Mouse (Mus musculus) mouse embryonic stem cell (cell line): ENCODE measurements around the gene Sbk2.
"Not testable (repeated sequence)": the region's sequence is repeated elsewhere in the genome, so short reads cannot be mapped to it uniquely, and the experiment has no call there.

Experiments used
- in situ Hi-C, 2 experiments: fragments of 300-500 bp; cut with MboI; formaldehyde crosslinking; loops; 1 replicate in 1 of 2; 3 replicates in 1 of 2; pipeline ENCODE4 v1.14.3; 2019 to 2020; ENCODE audit warnings: low sequenced_read_pairs in 2 of 2, low pct_unique_long_range_greater_than_20kb in 1 of 2, mixed read lengths in 1 of 2; ENCODE audit not compliant: unreplicated experiment in 1 of 2

The Sbk2 gene

DNA sequence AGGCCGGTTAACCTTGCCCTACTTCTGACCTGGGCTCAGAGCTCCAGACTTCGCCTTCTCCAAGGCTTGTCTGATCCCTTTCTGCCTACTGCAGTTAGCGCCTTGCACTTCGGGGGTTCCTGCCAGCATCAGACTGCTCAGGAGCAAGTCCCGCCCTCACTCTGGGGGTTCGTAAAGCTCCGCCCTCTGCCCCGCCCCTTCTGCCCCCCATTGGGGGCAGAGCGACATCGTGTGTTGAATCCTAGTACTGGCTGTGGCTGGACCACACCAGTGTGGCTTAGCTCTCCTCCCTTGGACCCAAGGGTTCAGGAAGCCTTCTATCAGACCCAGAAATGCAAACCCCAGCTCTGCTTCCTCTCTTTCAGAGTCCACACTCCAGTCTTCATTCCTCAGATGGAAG lies at the start of gene Sbk2:
Gene Sbk2 (minus strand): TSS at position 135 of the 400 bp plus-strand sequence.
- in situ Hi-C loops: no loop called here

DNA sequence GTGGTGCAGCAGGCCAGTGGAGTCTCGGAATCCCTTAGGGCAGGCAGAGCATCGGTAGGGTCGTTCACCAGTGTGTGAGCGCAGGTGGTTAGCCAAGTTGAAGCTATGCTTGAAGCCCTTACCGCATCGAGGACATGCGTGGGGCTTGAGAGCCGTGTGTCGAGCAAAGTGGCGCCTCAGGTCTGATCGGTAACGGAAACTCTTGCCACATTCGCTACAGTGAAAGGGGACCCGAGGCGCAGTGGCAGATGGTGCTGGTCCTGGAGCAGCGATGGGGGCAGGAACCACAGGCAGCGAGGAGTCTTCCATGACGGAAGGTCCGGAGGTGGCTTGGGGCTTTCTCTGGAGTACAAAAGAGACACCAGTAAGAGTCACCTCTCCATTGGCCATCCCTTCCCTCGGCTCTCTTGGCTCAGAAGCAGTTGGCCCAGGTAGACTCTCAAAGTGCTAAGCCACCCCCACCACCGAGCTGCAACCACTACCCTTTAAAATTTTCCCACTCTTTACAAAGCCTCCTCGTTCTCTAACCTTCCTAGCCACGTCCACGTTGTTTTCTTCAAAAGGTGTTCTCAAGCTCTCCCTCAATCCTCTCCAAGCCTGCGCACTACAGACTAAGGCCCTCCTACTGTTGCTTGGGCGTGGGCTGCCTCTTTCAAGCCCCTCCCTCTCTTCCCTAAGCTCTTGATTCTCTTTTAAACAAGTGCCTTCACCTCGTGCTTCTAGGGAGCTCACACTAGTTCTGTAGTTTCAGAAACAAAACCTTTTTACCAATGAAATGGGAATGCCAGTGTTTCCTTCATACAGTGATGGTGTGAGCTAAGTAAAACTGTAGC lies 48.7 kb upstream of the Sbk2 start:
- in situ Hi-C loops: no loop called here

DNA sequence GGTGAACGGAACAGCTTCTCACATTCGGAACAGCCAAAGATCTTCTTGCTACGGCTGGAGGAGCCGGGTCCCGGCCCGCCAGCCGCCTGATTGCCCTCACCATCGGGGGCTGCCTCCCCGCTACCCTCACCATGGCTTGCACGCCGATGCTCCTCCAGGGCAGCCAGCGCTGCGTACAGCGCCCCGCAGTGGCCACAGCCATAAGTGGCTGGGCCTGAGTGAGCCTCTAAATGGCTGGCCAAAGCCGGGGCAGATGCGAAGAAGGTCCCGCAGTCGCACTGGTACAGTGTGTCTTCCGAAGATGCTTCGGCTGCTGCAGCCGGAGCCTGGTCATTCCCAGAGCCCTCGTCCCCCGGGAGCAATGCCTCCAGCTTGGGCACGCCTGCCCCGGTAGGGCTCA lies 44.0 kb upstream of the Sbk2 start:
- in situ Hi-C loops: no loop called here

DNA sequence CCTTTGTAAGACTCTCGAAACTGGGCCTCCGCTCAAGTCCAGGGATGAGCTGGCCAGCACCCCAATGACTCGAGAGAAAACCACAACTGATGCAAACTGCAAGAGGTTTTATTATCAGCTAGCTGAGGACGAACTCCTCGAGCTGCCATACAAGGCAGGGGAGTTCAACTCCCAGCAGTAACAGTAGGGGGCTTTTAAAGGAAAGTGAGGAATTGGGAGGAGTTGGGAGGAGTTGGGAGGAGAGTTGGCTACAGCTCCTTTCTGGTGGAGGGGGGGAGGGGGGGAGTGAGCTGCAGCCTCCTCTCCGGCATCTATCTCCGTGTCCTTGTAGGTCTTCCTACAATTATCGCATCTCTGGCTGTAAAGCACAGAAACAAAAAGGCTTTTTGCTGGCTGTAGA lies 38.7 kb upstream of the Sbk2 start:
- in situ Hi-C loops: not testable (repeated sequence)

DNA sequence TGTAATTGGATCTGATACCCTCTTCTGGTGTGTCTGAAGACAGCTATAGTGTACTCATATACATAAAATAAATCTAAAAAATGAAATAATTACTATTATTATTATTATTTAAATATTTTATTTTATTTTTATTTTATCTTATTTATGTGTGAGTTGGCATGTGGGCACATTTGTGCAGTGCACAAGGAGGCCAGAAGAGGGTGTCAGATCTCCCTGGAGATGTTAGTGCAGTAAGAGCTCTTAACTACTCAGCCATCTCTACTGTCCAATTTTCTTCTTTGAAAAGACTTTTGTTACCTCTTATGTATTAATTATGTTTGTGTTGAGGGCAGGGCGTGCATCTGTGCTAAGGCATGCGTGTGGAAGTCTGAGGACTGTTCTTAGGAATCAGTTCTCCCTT lies 35.7 kb upstream of the Sbk2 start:
- in situ Hi-C loops: no loop called here

DNA sequence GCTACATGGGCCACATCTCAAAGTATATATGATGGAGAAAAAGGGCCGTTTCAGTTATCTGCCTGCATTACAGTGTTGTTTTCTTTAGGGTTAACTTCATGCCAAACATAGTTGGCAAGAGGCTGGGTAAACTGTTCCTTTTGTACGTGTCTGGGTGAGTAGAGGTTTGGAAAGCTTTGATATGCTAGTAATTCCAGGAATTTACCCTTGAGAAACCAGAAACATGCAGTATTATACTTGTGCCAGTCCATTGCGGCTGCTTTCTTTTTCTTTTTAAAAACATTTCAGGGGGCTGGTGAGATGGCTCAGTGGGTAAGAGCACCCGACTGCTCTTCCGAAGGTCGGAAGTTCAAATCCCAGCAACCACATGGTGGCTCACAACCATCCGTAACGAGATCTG lies 32.7 kb upstream of the Sbk2 start:
- in situ Hi-C loops: no loop called here

DNA sequence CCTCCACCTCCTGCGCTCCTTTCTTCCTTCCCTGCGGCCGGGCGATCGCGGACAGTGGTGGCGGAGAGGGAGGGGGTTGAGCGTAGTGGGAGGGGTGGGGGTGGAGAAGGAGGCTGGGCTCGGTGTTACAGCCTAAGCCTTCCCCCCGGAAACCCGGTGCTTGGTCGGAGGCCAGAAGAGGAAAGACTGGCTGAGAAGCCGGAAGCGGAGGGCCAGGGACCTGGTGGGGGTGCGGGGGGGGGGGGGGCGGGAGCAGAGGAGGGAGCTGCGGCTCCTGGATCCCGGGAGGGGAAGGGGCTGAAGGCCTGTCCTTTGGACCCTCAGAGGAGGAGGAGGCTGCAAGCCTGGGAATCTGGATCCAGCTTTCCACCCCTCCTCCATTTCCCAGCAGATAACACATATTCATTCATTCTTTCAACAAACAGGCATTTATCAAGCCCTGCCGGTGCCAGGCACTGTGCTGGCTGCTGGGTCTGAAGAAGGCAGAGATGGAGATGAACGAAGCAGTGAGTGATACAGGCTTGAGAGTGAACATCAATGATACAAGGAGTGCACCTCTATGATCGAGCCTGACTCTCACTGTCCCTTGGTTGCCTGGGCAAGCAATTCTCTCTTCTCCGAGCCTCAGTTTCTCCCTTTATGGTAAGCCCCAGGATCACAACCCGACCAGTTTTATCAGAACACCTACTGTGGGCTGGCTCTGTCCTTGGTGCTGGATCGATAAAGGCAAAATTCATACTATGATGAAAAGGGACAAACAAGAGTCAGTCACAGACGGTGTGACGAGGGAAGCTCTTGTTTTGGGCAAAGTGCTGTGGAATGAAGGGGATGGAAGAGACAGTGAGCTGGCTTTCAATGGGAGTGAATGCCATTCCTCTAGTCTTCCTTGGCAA lies 32.0 kb upstream of the Sbk2 start, which contains the start of gene Zfp579:
Gene Zfp579 (minus strand): TSS at position 156 of the 893 bp plus-strand sequence.
- in situ Hi-C loops: no loop called here

DNA sequence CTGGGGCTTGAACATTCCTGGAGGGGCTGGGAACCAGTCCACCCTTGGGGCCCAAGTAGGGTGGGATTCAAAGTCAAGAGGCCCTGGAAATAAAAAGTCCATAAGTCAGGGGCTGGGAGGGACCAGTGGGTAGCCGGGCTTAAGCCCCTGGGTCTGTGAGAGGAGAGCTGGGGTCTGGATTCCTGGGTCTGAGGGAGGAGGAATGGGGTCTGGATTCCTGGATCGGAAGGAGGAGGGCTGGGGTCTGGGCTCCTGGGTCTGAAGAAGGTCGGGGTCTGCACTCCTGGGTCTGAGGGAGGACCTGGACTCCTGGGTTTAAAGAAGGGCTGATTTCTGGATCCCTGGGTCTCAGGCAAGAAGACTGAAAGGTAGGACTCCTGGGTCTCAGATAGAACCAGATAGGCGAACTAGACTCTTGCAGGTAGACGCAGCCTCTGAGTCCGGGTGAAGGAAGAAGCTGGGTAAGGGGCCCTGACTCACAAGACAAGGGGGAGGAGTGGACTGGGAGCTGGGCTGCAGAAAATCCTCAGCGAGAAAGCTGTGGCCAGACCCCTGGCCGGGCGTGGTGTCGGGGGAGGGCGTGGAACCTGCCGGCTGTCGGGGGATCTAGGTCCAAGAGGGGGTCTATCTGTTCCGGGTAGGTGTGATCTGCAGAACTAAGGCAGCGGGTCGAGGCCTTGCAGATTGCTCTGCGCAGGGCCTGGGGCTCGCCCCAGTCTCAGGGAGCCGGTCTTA lies 31.2 kb upstream of the Sbk2 start:
- in situ Hi-C loops: no loop called here

DNA sequence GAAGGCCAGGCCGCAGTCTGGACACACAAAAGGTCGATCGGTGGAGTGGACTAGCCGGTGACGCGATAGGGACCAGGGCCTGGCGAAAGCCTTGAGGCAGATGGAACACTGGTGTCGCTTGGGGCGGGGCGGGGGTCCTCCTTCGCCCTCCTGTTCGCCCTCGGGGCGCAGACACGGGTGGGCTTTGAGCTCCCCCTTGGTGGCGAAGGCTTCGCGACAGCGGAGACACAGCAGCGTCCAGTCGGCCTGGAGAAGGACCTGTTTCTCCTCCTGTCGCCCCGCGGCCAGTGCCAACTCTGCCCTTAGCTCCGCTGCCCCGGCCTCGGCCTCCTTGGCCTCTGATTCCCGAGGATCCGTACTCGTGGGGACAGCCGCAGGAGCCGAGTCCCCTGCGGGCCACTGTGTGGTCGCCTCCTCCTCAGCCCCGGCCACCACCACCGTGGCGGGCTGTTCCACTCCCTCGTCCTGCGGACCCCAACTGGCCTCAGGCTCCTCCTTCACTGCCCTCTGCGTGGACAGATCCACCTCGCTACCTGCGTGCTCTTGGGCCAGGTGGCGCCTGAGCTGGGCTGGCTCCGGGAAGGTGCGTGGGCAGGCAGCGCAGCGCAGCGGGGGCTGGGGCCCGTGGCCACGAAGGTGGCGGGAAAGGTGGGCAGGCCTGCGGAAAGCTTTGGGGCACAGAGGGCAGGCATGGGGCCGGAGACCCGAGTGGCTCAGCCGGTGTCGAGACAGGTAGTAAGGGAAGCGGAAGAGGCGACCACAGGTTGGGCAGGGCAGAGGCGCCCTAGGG lies 30.0 kb upstream of the Sbk2 start:
- in situ Hi-C loops: no loop called here

DNA sequence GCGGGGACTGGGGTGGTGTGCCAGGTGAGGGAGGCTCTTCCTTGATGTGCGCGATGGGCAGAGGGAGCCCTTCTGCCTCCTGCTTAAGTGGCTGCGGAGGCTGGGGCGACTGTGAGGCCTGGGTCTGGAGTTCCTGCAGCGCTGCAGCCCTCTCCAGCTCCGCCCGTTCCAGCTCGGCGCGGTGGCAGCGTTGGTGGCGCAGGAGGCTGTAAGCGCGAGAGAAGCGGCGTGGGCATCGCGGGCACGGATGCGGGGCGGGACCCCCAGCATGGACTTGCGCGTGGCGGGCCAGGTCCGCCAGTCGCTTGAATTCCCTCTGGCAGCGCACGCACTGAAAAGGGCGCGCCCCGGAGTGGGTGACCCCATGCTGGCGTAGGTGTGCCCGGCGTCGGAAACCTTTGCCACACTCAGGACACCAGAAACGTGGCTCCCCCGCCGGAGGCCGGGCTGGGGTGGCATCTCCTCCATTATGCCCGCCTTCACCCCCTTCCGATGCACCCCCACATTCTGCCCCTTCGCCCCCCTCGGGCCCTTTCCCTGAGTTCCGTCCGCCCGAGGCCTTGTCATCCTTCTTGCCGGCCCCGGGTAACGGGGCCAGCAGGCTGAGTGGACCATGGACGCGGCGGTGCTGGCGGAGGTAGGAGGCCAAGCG lies 29.3 kb upstream of the Sbk2 start:
- in situ Hi-C loops: no loop called here

DNA sequence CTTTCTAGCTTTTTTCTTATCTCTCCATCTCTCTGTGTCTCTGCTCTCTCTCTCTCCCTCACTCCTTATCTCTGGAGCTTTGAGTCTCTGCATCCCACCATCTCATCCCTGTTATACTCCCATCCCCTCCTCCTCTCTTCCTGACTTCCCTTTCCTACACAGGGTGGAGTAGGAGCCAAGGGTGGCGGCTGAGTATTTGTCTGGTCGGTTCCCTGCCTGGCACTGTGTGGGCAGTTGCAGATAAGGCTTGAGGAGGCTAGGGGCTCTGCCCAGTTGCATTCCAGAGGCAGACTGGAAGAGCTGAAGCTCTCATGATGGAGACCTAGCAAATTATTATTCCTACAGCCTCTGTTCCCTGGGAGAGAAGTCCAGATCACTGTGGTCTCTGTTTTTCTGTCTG lies 24.0 kb upstream of the Sbk2 start:
- in situ Hi-C loops: no loop called here

DNA sequence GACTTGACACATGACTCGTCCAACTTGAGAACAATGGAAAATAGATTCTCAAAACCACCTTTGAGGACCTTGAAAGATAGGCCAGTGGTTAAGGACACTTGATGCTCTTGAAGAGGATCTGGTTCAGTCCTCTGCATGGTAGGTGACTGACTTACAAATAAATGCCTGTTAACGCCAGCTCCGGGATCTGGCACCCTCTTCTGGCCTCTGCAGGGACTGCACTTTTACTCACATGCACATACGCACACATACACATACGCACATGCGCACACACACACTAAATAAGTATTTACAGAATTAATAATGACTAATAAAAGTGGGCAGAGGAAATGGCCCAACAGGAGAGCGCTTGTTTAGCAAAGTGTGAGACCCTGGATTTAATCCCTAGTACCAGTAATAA lies 12.6 kb upstream of the Sbk2 start:
- in situ Hi-C loops: loop anchor here in 1 of 2 experiments (5.0 kb wide), 1 partner anchor 35 kb away; no protein-coding TSS in a partner anchor

DNA sequence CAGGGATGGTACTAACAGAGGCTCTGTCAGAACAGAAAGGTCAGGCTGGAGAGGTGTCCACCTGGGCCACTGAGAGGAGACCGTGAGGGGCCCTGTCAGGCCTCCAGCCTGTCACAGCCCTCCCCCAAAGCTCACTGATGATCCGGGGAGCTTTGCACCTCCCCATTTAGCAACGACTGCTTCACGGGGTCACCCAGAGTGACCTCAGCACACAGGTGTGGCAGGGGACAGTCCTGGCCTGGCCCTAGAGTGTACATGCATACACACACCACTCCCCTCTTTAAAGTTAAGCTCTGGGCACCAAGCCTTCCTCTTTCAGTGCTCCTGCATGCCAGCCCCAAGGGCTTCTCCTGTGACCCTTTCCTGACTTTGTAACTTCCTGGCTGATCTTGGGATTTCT lies 11.2 kb upstream of the Sbk2 start:
- in situ Hi-C loops: loop anchor here in 1 of 2 experiments (5.0 kb wide), 1 partner anchor 33 kb away; no protein-coding TSS in a partner anchor

DNA sequence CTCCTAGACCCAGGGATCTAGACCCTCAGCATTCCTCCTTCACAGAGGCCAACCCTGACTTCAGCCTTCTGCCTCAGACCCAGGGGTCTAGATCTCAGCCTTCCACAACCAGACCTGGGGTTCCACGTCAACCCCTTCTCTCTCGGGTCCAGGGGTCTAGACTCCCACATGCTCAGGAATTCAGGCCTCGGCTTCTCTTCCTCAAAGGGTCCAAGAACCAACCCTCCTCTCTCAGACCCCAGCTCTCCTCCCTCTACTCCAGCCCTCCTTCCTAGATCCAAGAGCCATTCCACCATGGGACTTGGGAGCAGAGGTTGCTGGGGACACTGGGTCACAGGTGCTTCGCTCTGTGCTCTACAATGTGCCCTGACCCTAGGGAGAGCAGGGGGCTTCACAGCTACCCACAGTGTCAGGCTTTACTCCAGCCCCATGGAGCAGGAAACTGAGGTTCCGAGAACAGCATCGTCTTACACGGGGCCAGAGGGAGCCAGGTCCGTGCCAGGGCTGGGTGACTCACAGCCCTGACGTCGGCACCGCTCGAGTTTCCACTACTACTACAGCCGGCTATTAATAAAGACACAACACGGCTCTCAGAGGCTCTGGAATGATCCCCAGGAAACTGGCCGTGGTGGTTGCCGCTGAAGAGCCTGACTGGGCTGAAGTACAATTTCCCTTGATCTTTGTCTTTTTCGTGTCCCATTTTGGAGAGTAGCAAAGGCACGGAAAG lies 8.3 kb upstream of the Sbk2 start:
- in situ Hi-C loops: no loop called here

DNA sequence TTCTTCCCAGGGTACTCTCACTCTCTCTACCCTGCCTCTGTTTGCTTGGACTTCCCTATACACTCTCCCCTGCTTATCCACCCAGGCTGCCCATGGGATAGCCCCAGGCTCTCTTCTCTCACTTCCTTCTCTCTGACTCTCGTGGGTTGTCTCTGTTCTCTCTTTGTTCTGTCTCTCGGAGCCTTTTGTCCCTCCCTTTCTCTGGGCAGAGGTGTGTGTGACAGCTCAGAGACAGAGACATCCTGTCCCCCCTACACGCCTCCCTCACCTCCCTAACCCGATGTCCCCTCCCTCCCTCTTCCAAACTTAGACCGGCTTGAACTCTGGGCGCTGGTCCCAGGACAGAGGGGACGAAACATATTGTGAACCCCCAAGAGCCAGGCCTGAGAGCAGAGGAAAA lies 7.5 kb upstream of the Sbk2 start:
- in situ Hi-C loops: no loop called here

DNA sequence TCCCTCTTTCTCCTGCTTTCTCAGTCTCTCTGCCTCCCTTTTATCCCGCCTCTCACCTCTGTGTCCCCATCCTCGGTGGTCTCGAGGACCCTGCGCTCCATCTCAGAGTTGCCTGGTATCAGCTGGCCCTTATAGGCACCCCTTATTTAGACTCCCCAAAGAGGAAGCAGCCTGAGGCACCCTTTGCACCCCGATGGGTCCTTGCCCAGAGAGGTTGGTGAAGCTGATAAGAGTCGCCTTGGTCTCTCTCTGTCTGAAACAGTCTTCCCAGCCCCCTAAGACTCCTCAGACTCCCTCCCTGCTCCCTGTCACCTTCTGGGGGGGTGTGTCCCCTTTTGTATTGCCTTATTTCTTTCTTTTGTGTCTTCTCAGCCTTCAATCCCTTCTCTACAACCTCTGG lies 6.9 kb upstream of the Sbk2 start, which contains the start of gene Sbk3:
Gene Sbk3 (minus strand): TSS at position 101 of the 400 bp plus-strand sequence.
- in situ Hi-C loops: no loop called here

DNA sequence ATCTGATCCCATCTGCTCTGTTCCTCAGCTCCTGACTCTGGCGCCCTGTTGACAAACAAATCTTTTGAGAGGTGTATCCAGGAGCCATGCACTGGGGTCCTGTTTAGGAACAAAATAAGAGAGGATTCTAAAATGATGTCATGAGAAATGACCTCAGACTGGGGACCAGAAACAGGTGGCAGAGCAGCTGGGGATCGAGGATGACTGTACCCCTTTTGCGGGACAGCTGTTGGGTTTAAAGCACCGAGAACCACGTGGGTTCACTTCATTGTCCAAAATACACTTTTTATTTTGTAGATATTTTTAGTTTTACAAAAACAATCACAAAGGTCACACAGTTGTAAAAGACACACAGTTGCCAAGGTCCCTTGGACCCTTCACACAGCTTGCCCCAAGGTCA lies 782 bp upstream of the Sbk2 start:
- in situ Hi-C loops: no loop called here
